Mouse (Mus musculus) embryonic fibroblast, embryonic 13.5 days (primary cell): ENCODE results near the gene Ppp1r36.

Experiments
- CTCF ChIP-seq: IDR thresholded peaks from 2 replicates; pipeline ENCODE4 v1.5.1; 2011; ENCODE audit warnings: mild to moderate bottlenecking, control low read depth, low read length, moderate library complexity, borderline replicate concordance; ENCODE audit not compliant: insufficient read depth
- POLR2A ChIP-seq: IDR thresholded peaks from 2 replicates; pipeline ENCODE4 v1.6.1; 2011; ENCODE audit warnings: low read depth, mild to moderate bottlenecking, control low read depth, low read length, moderate library complexity

GRCm38 (mm10) chr12:76474246-76474583 is 56.9 kb downstream of the Ppp1r36 start:
- no peak for TF ChIP-seq POLR2A
- TF ChIP-seq CTCF: no peak
